Mouse (Mus musculus) colon, adult 2 months (tissue): Measurements from ENCODE around the gene Mafk. TPM values are rescaled to one million over a fixed set of nuclear protein-coding genes. Genes with fewer than 3 reads are reported as not detected.

Experiments
- polyA plus RNA-seq: library from polyadenylated mRNA; depleted of rRNA; stranded (reverse); fragments of >200 nt; gene quantifications from 2 replicates; pipeline ENCODE4 v1.2.3, GENCODE M21; 2012; rRNA removed

Gene Mafk
- 50.4 and 53.4 TPM in 2 replicates for polyA plus RNA-seq

GRCm38 (mm10) chr5:139791227-139792158 is at the start of gene Mafk:
Gene Mafk (plus strand): TSS chr5:139791513.

GRCm38 (mm10) chr5:139775216-139775926 is 15.9 kb upstream of the Mafk start, which contains the start of gene Ints1:
Gene Ints1 (minus strand): TSS chr5:139775674.

GRCm38 (mm10) chr5:139819538-139820181 is 28.3 kb downstream of the Mafk start, which contains the start of gene Tmem184a:
Gene Tmem184a (minus strand): TSS chr5:139819917.

GRCm38 (mm10) chr5:139826357-139827055 is 35.2 kb downstream of the Mafk start, which contains the start of the genes Gm26938 and Psmg3:
Gene Gm26938 (minus strand): TSS chr5:139826407.
Gene Psmg3 (minus strand): TSS chr5:139826885.

Other genes with a start within 250 kb of the Mafk start
- gene Uncx, start 248.0 kb upstream of the Mafk start, polyA plus RNA-seq: not detected in 2 replicates
- 16.0 and 17.5 TPM in 2 replicates for gene Micall2, start 55.2 kb upstream of the Mafk start, polyA plus RNA-seq
- 57.8 and 61.7 TPM in 2 replicates for gene Ints1, start 15.8 kb upstream of the Mafk start, polyA plus RNA-seq
- 89.2 and 132 TPM in 2 replicates for gene Tmem184a, start 28.4 kb downstream of the Mafk start, polyA plus RNA-seq
- gene Gm26938, start 34.9 kb downstream of the Mafk start, polyA plus RNA-seq: 0.33 TPM in 1 of 2 replicates, not detected in the other
- 22.8 and 26.1 TPM in 2 replicates for gene Psmg3, start 35.4 kb downstream of the Mafk start, polyA plus RNA-seq
- 0.23 and 0.30 TPM in 2 replicates for gene Elfn1, start 116.4 kb downstream of the Mafk start, polyA plus RNA-seq